8 mouse cellular contexts compared by ENCODE assay signal in the genomic region with DNA sequence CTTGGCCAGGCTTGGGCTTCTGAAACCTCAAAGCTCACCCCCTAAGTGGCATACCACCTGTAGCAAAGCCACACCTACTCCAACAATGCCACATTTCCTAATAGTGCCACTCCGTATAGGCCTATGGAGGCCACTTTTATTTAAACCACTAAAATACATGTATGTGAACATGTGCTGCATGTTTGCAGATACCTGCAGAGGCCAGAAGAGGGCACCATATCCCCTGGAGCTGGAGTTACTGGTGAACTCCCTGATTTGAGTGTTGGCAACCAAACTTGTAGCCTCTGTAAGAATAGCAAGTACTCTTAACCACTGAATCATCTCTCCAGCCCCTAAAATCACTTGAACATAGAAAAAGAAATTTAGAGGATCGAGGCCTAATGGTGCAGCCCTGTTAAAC. TPM values are rescaled to one million over a fixed set of nuclear protein-coding genes. Genes with fewer than 3 reads are reported as not detected.
DNase-seq lines count a peak whose midpoint lies in the region; ATAC-seq and TF ChIP-seq lines count a peak whose summit lies in the region.

No protein-coding gene starts in this region.

- DNase-seq in cerebellum, adult 2 months, result peak in 1 of 2 experiments; percentile 34
- no peak for DNase-seq in cerebellum, adult 11 months
- DNase-seq in midbrain, embryonic 14.5 days, result peak; percentile 67
- DNase-seq in c-Kit-positive CD71-positive TER-119-negative erythroid progenitor cells, embryonic 14.5 days (ENCODE audit: low read depth), result peak; percentile 33
- DNase-seq in hindlimb bud, embryonic 11.5 days (ENCODE audit: extremely low spot score, low read depth, low spot score), result peak; percentile 37
- DNase-seq in lung, postnatal 36 days, result peak; percentile 73
- peak; percentile 59 for DNase-seq in thymus, postnatal 25 days

- peaks cover 93% of the 10 kb centered on the region for H3K36me3 ChIP-seq in midbrain, embryonic 14.5 days (ENCODE audit: control insufficient read depth, insufficient read depth, low read length)
- H3K36me3 ChIP-seq in midbrain, embryonic 16.5 days (ENCODE audit: control insufficient read depth, insufficient read depth, low read length), result peaks cover 25% of the 10 kb centered on the region

- WGBS in cerebellum, adult 2 months, result 88% methylated on average over 2 of the region's 2 CpGs
- 97% methylated on average over 2 of the region's 2 CpGs for WGBS in midbrain, embryonic 14.5 days
- 88% methylated on average over 2 of the region's 2 CpGs for WGBS in midbrain, embryonic 16.5 days

- peak; percentile 65; the same call in 1 of the 2 replicates for TF ChIP-seq CTCF in cerebellum, adult 2 months (IDR thresholded peaks at IDR 0.05; ENCODE audit: borderline replicate concordance, insufficient read depth, low read depth, low read length)

- H3K9me3 ChIP-seq in midbrain, embryonic 14.5 days (ENCODE audit: control insufficient read depth, low read length), result no peaks in the 10 kb centered on the region
- H3K9me3 ChIP-seq in midbrain, embryonic 16.5 days (replicated peaks; ENCODE audit: control insufficient read depth, low read length, poor library complexity, severe bottlenecking), result no peaks in the 10 kb centered on the region

- H3K27ac ChIP-seq in cerebellum, adult 2 months (ENCODE audit: insufficient read depth, low read length), result no peak overlapping the region
- no peak overlapping the region for H3K27ac ChIP-seq in midbrain, embryonic 14.5 days (replicated peaks; ENCODE audit: low read depth, low read length)
- H3K27ac ChIP-seq in midbrain, embryonic 16.5 days (ENCODE audit: low read length), result no peak overlapping the region

- no peaks in the 10 kb centered on the region for H3K27me3 ChIP-seq in cerebellum, adult 2 months (ENCODE audit: control insufficient read depth, insufficient read depth, low read length)
- H3K27me3 ChIP-seq in midbrain, embryonic 14.5 days (ENCODE audit: control insufficient read depth, insufficient read depth, low read length), result no peaks in the 10 kb centered on the region
- H3K27me3 ChIP-seq in midbrain, embryonic 16.5 days (ENCODE audit: control insufficient read depth, insufficient read depth, low read depth, low read length), result no peaks in the 10 kb centered on the region

- no peak overlapping the region for H3K4me3 ChIP-seq in cerebellum, adult 2 months (replicated peaks; ENCODE audit: insufficient read depth, low read depth, low read length)
- H3K4me3 ChIP-seq in midbrain, embryonic 14.5 days (replicated peaks; ENCODE audit: low read depth, low read length), result no peak overlapping the region
- H3K4me3 ChIP-seq in midbrain, embryonic 16.5 days (ENCODE audit: low read depth, low read length), result no peak overlapping the region

- no peak overlapping the region for H3K9ac ChIP-seq in midbrain, embryonic 14.5 days (replicated peaks; ENCODE audit: low read length)
- H3K9ac ChIP-seq in midbrain, embryonic 16.5 days (ENCODE audit: low read depth, low read length), result no peak overlapping the region

- peaks cover 3% of the 10 kb centered on the region; the same call in 1 of the 2 replicates for H3K4me1 ChIP-seq in cerebellum, adult 2 months (ENCODE audit: control insufficient read depth, insufficient read depth, low read length)
- no peaks in the 10 kb centered on the region for H3K4me1 ChIP-seq in midbrain, embryonic 14.5 days (ENCODE audit: control insufficient read depth, insufficient read depth, low read length)
- no peaks in the 10 kb centered on the region for H3K4me1 ChIP-seq in midbrain, embryonic 16.5 days (ENCODE audit: control insufficient read depth, insufficient read depth, low read length)

- no peak overlapping the region for H3K4me2 ChIP-seq in midbrain, embryonic 14.5 days (ENCODE audit: low read length)
- no peak overlapping the region for H3K4me2 ChIP-seq in midbrain, embryonic 16.5 days (ENCODE audit: low read length)

- no peak for ATAC-seq in midbrain, embryonic 14.5 days (ENCODE audit: low FRiP score, low TSS enrichment)
- no peak for ATAC-seq in midbrain, embryonic 16.5 days

- TF ChIP-seq POLR2A in cerebellum, adult 2 months (IDR thresholded peaks at IDR 0.05; ENCODE audit: borderline replicate concordance, insufficient read depth, low read length), result no peak

RNA-seq across cellular contexts. Expression of a gene that starts 12.5 kb away (rescaled TPM):
- polyA plus RNA-seq in cerebellum, adult 2 months (2012; rRNA removed), result 0.21 and 0.26 TPM in 2 replicates
- not detected in 2 replicates for polyA plus RNA-seq in midbrain, embryonic 14.5 days (2014; fragmentation: Nextera tagmentation; extraction: Ambion mirVana)
- 0.25 and 0.39 TPM in 2 replicates for polyA plus RNA-seq in midbrain, embryonic 16.5 days (2015; fragmentation: Nextera tagmentation; extraction: Ambion mirVana)

RNA-seq across cellular contexts. Expression of a gene that starts 27.1 kb away (rescaled TPM):
- 15.1 and 17.8 TPM in 2 replicates for polyA plus RNA-seq in cerebellum, adult 2 months (2012; rRNA removed)
- 10.6 and 16.3 TPM in 2 replicates for polyA plus RNA-seq in midbrain, embryonic 14.5 days (2014; fragmentation: Nextera tagmentation; extraction: Ambion mirVana)
- 14.6 and 15.7 TPM in 2 replicates for polyA plus RNA-seq in midbrain, embryonic 16.5 days (2015; fragmentation: Nextera tagmentation; extraction: Ambion mirVana)

RNA-seq across cellular contexts. Expression of a gene that starts 35.7 kb away (rescaled TPM):
- 128 and 138 TPM in 2 replicates for polyA plus RNA-seq in cerebellum, adult 2 months (2012; rRNA removed)
- 37.4 and 44.9 TPM in 2 replicates for polyA plus RNA-seq in midbrain, embryonic 14.5 days (2014; fragmentation: Nextera tagmentation; extraction: Ambion mirVana)
- polyA plus RNA-seq in midbrain, embryonic 16.5 days (2015; fragmentation: Nextera tagmentation; extraction: Ambion mirVana), result 58.2 and 59.2 TPM in 2 replicates

RNA-seq across cellular contexts. Expression of a gene that starts 45.3 kb away (rescaled TPM):
- 61.0 and 62.2 TPM in 2 replicates for polyA plus RNA-seq in cerebellum, adult 2 months (2012; rRNA removed)
- 215 and 245 TPM in 2 replicates for polyA plus RNA-seq in midbrain, embryonic 14.5 days (2014; fragmentation: Nextera tagmentation; extraction: Ambion mirVana)
- 213 and 216 TPM in 2 replicates for polyA plus RNA-seq in midbrain, embryonic 16.5 days (2015; fragmentation: Nextera tagmentation; extraction: Ambion mirVana)

RNA-seq across cellular contexts. Expression of a gene that starts 49.4 kb away (rescaled TPM):
- 29.2 and 30.6 TPM in 2 replicates for polyA plus RNA-seq in cerebellum, adult 2 months (2012; rRNA removed)
- 57.0 and 72.9 TPM in 2 replicates for polyA plus RNA-seq in midbrain, embryonic 14.5 days (2014; fragmentation: Nextera tagmentation; extraction: Ambion mirVana)
- 60.8 and 65.1 TPM in 2 replicates for polyA plus RNA-seq in midbrain, embryonic 16.5 days (2015; fragmentation: Nextera tagmentation; extraction: Ambion mirVana)
